Mouse (Mus musculus) forebrain, embryonic 15.5 days (tissue): ENCODE data around the gene Vmn2r-ps159. TPM values are rescaled to one million over a fixed set of nuclear protein-coding genes. Genes with fewer than 3 reads are reported as not detected.
"Not testable (repeated sequence)": the region's sequence is repeated elsewhere in the genome, so short reads cannot be mapped to it uniquely, and the experiment has no call there.

ENCODE experiments used
- ATAC-seq: fragments of 200-750 bp; cut with Nextera tagmentation; replicated peaks from 2 replicates; pipeline ENCODE4 v1.8.0; 2017; ENCODE audit warnings: mild to moderate bottlenecking, moderate TSS enrichment, moderate library complexity
- H3K27ac ChIP-seq: fragments of 300-500 bp; sonication (generic); replicated peaks from 2 replicates; pipeline ENCODE4 v1.5.1; 2015; ENCODE audit warnings: mild to moderate bottlenecking, inconsistent platforms
- H3K27me3 ChIP-seq: fragments of 300-500 bp; sonication (generic); 2 replicates; pipeline ENCODE4 v1.6.1; 2015; ENCODE audit warnings: inconsistent platforms
- H3K36me3 ChIP-seq: fragments of 300-500 bp; sonication (generic); 2 replicates; pipeline ENCODE4 v1.6.1; 2015; ENCODE audit warnings: mild to moderate bottlenecking, inconsistent platforms
- H3K4me1 ChIP-seq: fragments of 300-500 bp; sonication (generic); 2 replicates; pipeline ENCODE4 v1.6.1; 2015; ENCODE audit warnings: inconsistent platforms
- H3K4me2 ChIP-seq: fragments of 300-500 bp; sonication (generic); replicated peaks from 2 replicates; pipeline ENCODE4 v1.6.1; 2015; ENCODE audit warnings: mild to moderate bottlenecking, inconsistent platforms
- H3K4me3 ChIP-seq: fragments of 300-500 bp; sonication (generic); 2 replicates; pipeline ENCODE4 v1.5.1; 2015; ENCODE audit warnings: mild to moderate bottlenecking, inconsistent platforms
- H3K9ac ChIP-seq: fragments of 300-500 bp; sonication (generic); replicated peaks from 2 replicates; pipeline ENCODE4 v1.6.1; 2015; ENCODE audit warnings: mild to moderate bottlenecking, inconsistent platforms
- H3K9me3 ChIP-seq: fragments of 300-500 bp; sonication (generic); 2 replicates; pipeline ENCODE4 v1.6.1; 2016; ENCODE audit warnings: inconsistent platforms
- WGBS: fragments of 180-500 bp; shearing (Covaris S2); methylation state at CpG from one replicate; pipeline ENCODE4 v1.1.7; 2015; ENCODE audit warnings: mixed read lengths; 5-methylcytosine and 5-hydroxymethylcytosine counted together
- polyA plus RNA-seq: library from polyadenylated mRNA; unstranded; fragments of >200 nt; fragmentation: Nextera tagmentation; extraction: Ambion mirVana; gene quantifications from 2 replicates; pipeline ENCODE4 v1.2.1, GENCODE M21; 2015

The Vmn2r-ps159 gene
- polyA plus RNA-seq, result not detected in 2 replicates

DNA sequence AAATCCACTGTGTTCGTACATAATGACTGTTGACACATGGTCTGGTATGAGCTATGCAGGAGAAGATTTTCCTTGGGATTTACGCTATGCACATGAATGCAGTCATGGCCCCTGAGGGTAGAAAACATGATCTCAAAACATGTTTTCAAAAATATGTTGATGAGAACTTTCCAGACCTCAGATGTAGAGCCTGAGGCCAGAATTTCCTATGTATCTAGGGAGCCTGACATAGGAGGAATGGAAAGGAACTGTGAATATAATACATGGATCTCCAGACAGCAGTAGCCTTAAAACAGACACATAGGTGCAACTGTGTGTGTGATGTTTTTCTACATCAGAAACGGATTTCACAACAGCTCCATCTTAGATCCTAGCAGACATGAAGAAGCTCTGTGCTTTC lies at the start of gene Vmn2r-ps159:
Gene Vmn2r-ps159, plus strand, starts transcription at position 301 of the 400 bp plus-strand sequence.
- not testable (repeated sequence) for H3K27me3 ChIP-seq, H3K4me2 ChIP-seq, H3K9ac ChIP-seq, H3K4me1 ChIP-seq, H3K4me3 ChIP-seq, H3K27ac ChIP-seq, H3K9me3 ChIP-seq, H3K36me3 ChIP-seq, ATAC-seq
- 76% methylated on average over 3 of the region's 3 CpGs for WGBS

DNA sequence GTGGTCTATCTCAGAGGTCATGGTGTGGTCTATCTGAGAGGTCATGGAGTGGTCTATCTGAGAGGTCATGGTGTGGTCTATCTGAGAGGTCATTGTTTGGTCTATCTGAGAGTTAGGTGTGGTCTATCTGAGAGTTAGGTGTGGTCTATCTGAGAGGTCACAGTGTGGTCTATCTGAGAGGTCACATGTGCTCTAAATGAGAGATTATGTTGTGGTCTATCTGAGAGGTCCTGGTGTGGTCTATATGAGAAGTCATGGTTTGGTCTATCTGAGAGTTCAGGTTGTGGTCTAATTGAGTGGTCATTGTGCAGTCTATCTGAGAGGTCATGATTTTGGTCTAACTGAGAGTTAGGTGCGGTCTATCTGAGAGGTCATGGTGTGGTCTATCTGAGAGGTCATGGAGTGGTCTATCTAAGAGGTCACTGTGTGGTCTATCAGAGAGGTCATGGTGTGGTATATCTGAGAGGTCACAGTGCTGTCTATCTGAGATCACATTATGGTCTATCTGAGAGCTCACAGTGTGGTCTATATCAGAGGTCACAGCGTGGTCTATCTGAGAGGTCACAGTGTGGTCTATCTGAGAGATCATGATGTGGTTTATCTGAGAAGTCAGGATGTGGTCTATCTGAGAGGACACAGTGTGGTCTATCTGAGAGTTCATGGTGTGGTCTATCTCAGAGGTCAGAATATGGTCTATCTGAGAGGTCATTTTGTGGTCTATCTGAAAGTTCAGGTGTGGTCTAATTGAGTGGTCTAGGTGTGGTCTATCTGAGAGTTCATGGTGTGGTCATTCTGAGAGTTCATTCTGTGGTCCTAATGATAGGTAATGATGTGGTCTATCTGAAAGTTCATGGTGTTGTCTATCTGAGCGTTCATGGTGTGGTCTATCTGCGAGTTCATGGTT lies 10.9 kb downstream of the Vmn2r-ps159 start:
- ATAC-seq, H3K27me3 ChIP-seq, H3K4me2 ChIP-seq, H3K27ac ChIP-seq, H3K4me3 ChIP-seq, H3K9ac ChIP-seq, H3K4me1 ChIP-seq, H3K36me3 ChIP-seq: not testable (repeated sequence)
- 76% methylated on average over 4 of the region's 4 CpGs for WGBS
- H3K9me3 ChIP-seq, result peaks cover 10% of the 10 kb centered on the region

DNA sequence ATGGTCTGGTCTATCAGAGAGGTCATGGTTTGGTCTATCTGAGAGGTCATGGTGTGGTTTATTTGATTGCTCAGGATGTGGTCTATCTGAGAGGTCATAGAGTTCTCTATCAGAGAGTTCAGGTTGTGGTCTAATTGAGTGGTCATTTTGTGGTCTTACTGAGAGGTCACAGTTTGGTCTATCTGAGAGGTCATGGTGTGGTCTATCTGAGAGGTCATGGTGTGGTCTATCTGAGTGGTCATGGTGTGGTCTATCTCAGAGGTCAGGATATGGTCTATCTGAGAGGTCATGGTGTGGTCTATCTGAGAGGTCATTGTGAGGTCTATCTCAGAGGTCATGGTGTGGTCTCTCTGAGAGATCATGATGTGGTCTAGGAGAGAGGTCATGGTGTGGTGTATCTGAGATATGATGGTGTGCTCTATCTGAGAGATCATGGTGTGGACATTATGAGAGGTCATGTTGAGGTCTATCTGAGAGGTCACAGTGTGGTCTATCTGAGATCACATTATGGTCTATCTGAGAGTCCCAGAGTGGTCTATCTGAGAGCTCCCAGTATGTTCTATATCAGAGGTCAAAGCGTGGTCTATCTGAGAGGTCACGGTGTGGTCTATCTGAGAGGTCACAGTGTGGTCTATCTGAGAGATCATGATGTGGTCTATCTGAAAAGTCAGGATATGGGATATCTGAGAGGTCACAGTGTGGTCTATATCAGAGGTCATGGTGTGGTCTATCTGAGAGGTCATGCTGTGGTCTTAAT lies 11.8 kb downstream of the Vmn2r-ps159 start:
- WGBS, result 80% methylated on average over 2 of the region's 2 CpGs
- peak; percentile 64 for ATAC-seq

DNA sequence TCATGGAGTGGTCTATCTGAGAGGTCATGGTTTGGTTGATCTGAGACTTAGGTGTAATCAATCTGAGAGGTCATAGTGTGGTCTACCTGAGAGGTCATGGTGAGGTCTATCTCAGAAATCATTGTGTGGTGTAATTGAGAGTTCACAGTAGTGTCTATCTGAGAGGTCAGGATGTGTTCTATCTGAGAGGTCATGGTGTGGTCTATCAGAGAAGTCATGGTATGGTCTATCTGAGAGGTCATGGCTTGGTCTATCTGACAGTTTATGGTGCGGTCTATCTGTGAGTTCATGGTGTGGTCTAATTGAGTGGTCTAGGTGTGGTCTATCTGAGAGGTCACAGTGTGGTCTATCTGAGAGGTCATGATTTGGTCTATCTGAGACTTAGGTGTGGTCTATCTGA lies 12.4 kb downstream of the Vmn2r-ps159 start:
- Histone ChIP-seq H3K4me1 (no peaks in the 10 kb centered on the region), H3K4me2 (no peak overlapping the region), H3K9me3 (peaks cover 10% of the 10 kb centered on the region), H3K9ac (no peak overlapping the region), H3K36me3 (no peaks in the 10 kb centered on the region), H3K27ac (no peak overlapping the region), H3K27me3 (no peaks in the 10 kb centered on the region), H3K4me3 (no peak overlapping the region)
- WGBS, result 68% methylated on average over 1 of the region's 1 CpGs
- ATAC-seq, result no peak

More for the DNA sequence above, 11.8 kb downstream of the Vmn2r-ps159 start:
- H3K4me1 ChIP-seq, result no peaks in the 10 kb centered on the region
- H3K4me3 ChIP-seq, result no peak overlapping the region
- no peak overlapping the region for H3K4me2 ChIP-seq
- H3K27me3 ChIP-seq, result no peaks in the 10 kb centered on the region
- H3K9me3 ChIP-seq, result peaks cover 10% of the 10 kb centered on the region
- no peak overlapping the region for H3K9ac ChIP-seq
- H3K27ac ChIP-seq, result no peak overlapping the region
- H3K36me3 ChIP-seq, result no peaks in the 10 kb centered on the region

DNA sequence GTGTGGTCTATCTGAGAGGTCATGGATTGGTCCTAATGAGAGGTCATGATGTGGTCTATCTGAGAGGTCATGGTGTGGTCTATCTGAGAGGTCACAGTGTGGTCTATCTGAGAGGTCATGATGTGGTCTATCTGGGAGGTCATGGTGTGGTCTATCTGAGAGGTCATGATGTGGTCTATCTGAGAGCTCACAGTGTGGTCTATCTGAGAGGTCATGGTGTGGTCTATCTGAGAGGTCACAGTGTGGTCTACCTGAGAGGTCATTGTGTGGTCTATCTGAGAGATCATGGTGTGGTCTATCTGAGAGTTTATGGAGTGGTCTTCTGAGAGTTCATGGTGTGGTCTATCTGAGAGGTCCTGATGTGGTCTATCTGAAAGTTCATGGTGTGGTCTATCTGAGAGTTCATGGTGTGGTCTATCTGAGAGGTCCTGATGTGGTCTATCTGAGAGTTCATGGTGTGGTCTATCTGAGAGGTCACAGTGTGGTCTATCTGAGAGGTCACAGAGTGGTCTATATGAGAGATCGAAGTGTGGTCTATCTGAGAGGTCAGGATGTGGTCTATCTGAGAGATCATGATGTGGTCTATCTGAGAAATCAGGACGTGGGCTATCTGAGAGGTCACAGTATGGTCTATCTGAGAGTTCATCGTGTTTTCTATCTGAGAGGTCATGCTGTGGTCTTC lies 26.0 kb downstream of the Vmn2r-ps159 start:
- WGBS, result 63% methylated on average over 3 of the region's 3 CpGs
- H3K27ac ChIP-seq, H3K4me3 ChIP-seq, H3K4me1 ChIP-seq, H3K9me3 ChIP-seq, H3K9ac ChIP-seq, H3K36me3 ChIP-seq, H3K27me3 ChIP-seq, H3K4me2 ChIP-seq: not testable (repeated sequence)
- ATAC-seq, result peak; percentile 76; the same call in 1 of the 2 replicates

Other genes with a start within 250 kb of the Vmn2r-ps159 start
- gene 9430015G10Rik, start 221.1 kb upstream of the Vmn2r-ps159 start, polyA plus RNA-seq, result 40.2 and 41.0 TPM in 2 replicates
- 0.46 and 0.72 TPM in 2 replicates for gene Rnf223, start 200.6 kb upstream of the Vmn2r-ps159 start, polyA plus RNA-seq
- gene Agrn, start 133.6 kb upstream of the Vmn2r-ps159 start, polyA plus RNA-seq, result 103 and 108 TPM in 2 replicates
- 1.5 and 2.1 TPM in 2 replicates for gene Isg15, start 130.3 kb upstream of the Vmn2r-ps159 start, polyA plus RNA-seq
- gene AW011738, start 127.8 kb upstream of the Vmn2r-ps159 start, polyA plus RNA-seq, result 4.2 and 4.3 TPM in 2 replicates
- gene Perm1, start 115.2 kb upstream of the Vmn2r-ps159 start, polyA plus RNA-seq, result 1.7 and 2.0 TPM in 2 replicates
- 27.3 and 29.0 TPM in 2 replicates for gene Plekhn1, start 96.2 kb upstream of the Vmn2r-ps159 start, polyA plus RNA-seq
- 61.0 and 61.6 TPM in 2 replicates for gene Noc2l, start 95.1 kb upstream of the Vmn2r-ps159 start, polyA plus RNA-seq
- gene Samd11, start 75.4 kb upstream of the Vmn2r-ps159 start, polyA plus RNA-seq, result 1.3 and 1.5 TPM in 2 replicates